Mouse (Mus musculus): Measurements from ENCODE around the gene Rnf213.

Rnf213 gene

GRCm38 (mm10) chr11:119514967-119515636 is 122.2 kb downstream of the Rnf213 start:
- no peak for DNase-seq (ENCODE audit: low read depth, low spot score)

- no peak for DNase-seq (ENCODE audit: low read depth, low spot score)
These were observed 123.2 kb downstream of the Rnf213 start for GRCm38 (mm10) chr11:119515823-119516676.

- no peak for DNase-seq (ENCODE audit: low read depth, low spot score)
These were observed 123.9 kb downstream of the Rnf213 start for GRCm38 (mm10) chr11:119516677-119517361.

- DNase-seq (ENCODE audit: low read depth, low spot score): no peak
These were observed 126.5 kb downstream of the Rnf213 start for GRCm38 (mm10) chr11:119519387-119519786.

- DNase-seq (ENCODE audit: low read depth, low spot score): no peak
These were observed 127.3 kb downstream of the Rnf213 start for GRCm38 (mm10) chr11:119520005-119520712.

GRCm38 (mm10) chr11:119520713-119521063 is 127.8 kb downstream of the Rnf213 start:
- DNase-seq (ENCODE audit: low read depth, low spot score): no peak

GRCm38 (mm10) chr11:119521920-119522710 is 129.2 kb downstream of the Rnf213 start:
- no peak for DNase-seq (ENCODE audit: low read depth, low spot score)

GRCm38 (mm10) chr11:119522779-119523178 is 129.9 kb downstream of the Rnf213 start:
- DNase-seq (ENCODE audit: low read depth, low spot score): no peak

GRCm38 (mm10) chr11:119523392-119523791 is 130.5 kb downstream of the Rnf213 start:
- no peak for DNase-seq (ENCODE audit: low read depth, low spot score)

- peak; percentile 95 for DNase-seq (ENCODE audit: low read depth, low spot score)
These were observed 131.6 kb downstream of the Rnf213 start for GRCm38 (mm10) chr11:119524545-119524949.

- DNase-seq (ENCODE audit: low read depth, low spot score): no peak
These were observed 133.4 kb downstream of the Rnf213 start for GRCm38 (mm10) chr11:119526068-119526966.

- DNase-seq (ENCODE audit: low read depth, low spot score): no peak
These were observed 136.0 kb downstream of the Rnf213 start for GRCm38 (mm10) chr11:119528930-119529329.

- DNase-seq (ENCODE audit: low read depth, low spot score): no peak
These were observed 139.6 kb downstream of the Rnf213 start for GRCm38 (mm10) chr11:119532460-119532859.

GRCm38 (mm10) chr11:119533745-119534144 is 140.8 kb downstream of the Rnf213 start:
- DNase-seq (ENCODE audit: low read depth, low spot score): no peak

Data from CD4-positive, CD25-positive, alpha-beta regulatory T cell, adult 2 months (primary cell).